Mouse (Mus musculus) olfactory bulb, adult 2 months (tissue): ENCODE results near the gene Pigl.

Experiments used
- CTCF ChIP-seq: fragments of 200-500 bp; IDR thresholded peaks from 2 replicates; pipeline ENCODE4 v1.5.1; 2012; ENCODE audit warnings: low read depth, mild to moderate bottlenecking, low read length, moderate library complexity; ENCODE audit not compliant: insufficient read depth
- POLR2A ChIP-seq: fragments of 200-500 bp; IDR thresholded peaks from 2 replicates; pipeline ENCODE4 v1.6.1; 2012; ENCODE audit warnings: mild to moderate bottlenecking, low read depth, low read length, moderate library complexity; ENCODE audit not compliant: insufficient read depth

- no peak for TF ChIP-seq POLR2A
- TF ChIP-seq CTCF = no peak
Observed at GRCm38 (mm10) chr11:62415026-62415425, 43.2 kb upstream of the Pigl start.
